Mouse (Mus musculus) embryo, embryonic 9.5 days (tissue): ENCODE measurements around the gene Slc13a3.
A peak's percentile ranks its signal among the peaks of the same experiment; 100 is the strongest.

Experiments
- DNase-seq: peaks from one replicate; pipeline ENCODE4 v3.0.0-alpha.2; 2017; ENCODE audit errors: extremely low spot score

Slc13a3 gene

GRCm38 (mm10) chr2:165413884-165414283 lies 59.1 kb downstream of the Slc13a3 start:
- no peak for DNase-seq

GRCm38 (mm10) chr2:165407700-165408301 lies 65.2 kb downstream of the Slc13a3 start:
- peak; percentile 72 for DNase-seq

- DNase-seq: no peak
These were observed 67.7 kb downstream of the Slc13a3 start for GRCm38 (mm10) chr2:165405351-165405750.

GRCm38 (mm10) chr2:165404951-165405350 lies 68.1 kb downstream of the Slc13a3 start:
- no peak for DNase-seq

GRCm38 (mm10) chr2:165398164-165398785 lies 74.8 kb downstream of the Slc13a3 start:
- DNase-seq: peak; percentile 27

GRCm38 (mm10) chr2:165397502-165398163 lies 75.4 kb downstream of the Slc13a3 start:
- no peak for DNase-seq

- DNase-seq: peak; percentile 33
These were observed 76.1 kb downstream of the Slc13a3 start for GRCm38 (mm10) chr2:165396831-165397501.

- DNase-seq: no peak
These were observed 80.9 kb downstream of the Slc13a3 start for GRCm38 (mm10) chr2:165392156-165392555.

- peak; percentile 56 for DNase-seq
These were observed 81.5 kb downstream of the Slc13a3 start for GRCm38 (mm10) chr2:165391561-165391960.

- DNase-seq: no peak
These were observed 83.6 kb downstream of the Slc13a3 start for GRCm38 (mm10) chr2:165389299-165389952.

- peak; percentile 95 for DNase-seq
These were observed 85.1 kb downstream of the Slc13a3 start, which contains the start of gene Zfp334 for GRCm38 (mm10) chr2:165387844-165388495. Gene Zfp334, minus strand, starts transcription at chr2:165388259.

- DNase-seq: peak; percentile 38
These were observed 85.7 kb downstream of the Slc13a3 start for GRCm38 (mm10) chr2:165387370-165387769.

GRCm38 (mm10) chr2:165380050-165380449 lies 93.0 kb downstream of the Slc13a3 start:
- no peak for DNase-seq

- DNase-seq: no peak
These were observed 97.0 kb downstream of the Slc13a3 start for GRCm38 (mm10) chr2:165376001-165376400.

GRCm38 (mm10) chr2:165375478-165375877 lies 97.6 kb downstream of the Slc13a3 start:
- no peak for DNase-seq

GRCm38 (mm10) chr2:165371066-165371465 lies 102.0 kb downstream of the Slc13a3 start:
- DNase-seq: no peak

GRCm38 (mm10) chr2:165370348-165370747 lies 102.7 kb downstream of the Slc13a3 start:
- no peak for DNase-seq

- DNase-seq: peak; percentile 72
These were observed 104.5 kb downstream of the Slc13a3 start, which contains the start of gene Zfp663 for GRCm38 (mm10) chr2:165368496-165368895. Gene Zfp663, minus strand, starts transcription at chr2:165368729.

GRCm38 (mm10) chr2:165367868-165368439 lies 105.1 kb downstream of the Slc13a3 start:
- DNase-seq: peak; percentile 42

GRCm38 (mm10) chr2:165367047-165367520 lies 105.9 kb downstream of the Slc13a3 start:
- peak; percentile 42 for DNase-seq
